Mouse (Mus musculus) gastrocnemius, postnatal 36 days (tissue): ENCODE results near the gene Tmprss3. TPM values are rescaled to one million over a fixed set of nuclear protein-coding genes. Genes with fewer than 3 reads are reported as not detected.

ENCODE experiments used
- DNase-seq, 2 experiments: peaks; one replicate each; pipeline ENCODE4 v3.0.0; 2022
- intact Hi-C: fragments of 180-260 bp; cut with DNase I; formaldehyde crosslinking; loops from one replicate; pipeline ENCODE4 v1.15.1; 2025
- total RNA-seq, 2 experiments: library from RNA; stranded (reverse); gene quantifications; 2 replicates each; pipeline ENCODE4 v1.2.3; 2021

Tmprss3 gene
- total RNA-seq, 2 experiments from 2014 or later = not detected

DNA sequence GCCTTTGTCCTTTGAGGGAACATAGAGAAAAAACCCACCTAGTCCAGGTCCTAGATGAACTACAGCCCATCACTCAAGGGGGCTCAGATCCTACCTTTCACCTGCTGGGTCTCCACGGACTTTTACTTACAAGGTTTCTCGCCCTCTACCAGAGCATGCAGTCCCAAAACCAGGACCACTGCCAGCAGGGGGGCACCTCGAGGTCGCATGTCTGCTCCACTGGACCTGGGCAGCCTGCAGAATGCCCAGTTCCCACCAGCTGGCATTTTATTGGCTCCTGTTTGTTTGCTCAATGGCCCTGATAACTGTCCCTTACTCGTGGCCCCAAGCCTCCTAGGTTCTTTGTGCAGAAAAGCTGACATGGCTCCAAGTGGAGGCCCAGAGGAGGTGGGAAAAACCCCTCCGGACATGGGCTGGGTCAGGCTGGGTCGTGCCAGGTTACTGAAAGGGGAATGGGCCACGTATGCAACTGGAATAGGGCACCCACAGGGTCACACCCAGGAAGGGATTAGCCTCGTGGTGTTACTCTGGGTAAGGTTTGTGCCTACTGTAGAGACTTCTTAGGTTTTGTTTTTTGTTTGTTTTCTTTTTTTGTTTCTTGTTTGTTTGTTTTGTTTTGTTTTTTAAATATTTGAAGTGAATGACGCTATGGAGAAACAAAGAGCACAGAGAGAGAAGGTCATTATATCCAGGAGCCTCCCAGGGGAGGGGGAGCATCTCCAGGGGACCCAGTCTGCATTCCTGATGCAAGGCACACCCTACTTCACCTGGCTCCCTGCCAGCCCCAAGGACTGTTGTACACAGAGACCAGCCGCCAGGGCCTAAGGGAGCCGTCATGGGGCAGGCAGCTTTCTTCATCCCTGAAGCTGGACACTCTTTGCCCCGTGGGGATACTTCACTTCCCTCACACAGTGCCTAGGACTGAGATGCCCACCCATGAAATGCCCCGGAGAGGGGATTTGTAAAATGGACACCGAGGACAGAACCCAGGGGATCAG, 54.4 kb downstream of the Tmprss3 start, which contains the start of gene Tff2:
Tff2 (minus strand) TSS at position 243 of the 998 bp plus-strand sequence.
- no peak for DNase-seq
- intact Hi-C loops = no loop called here

DNA sequence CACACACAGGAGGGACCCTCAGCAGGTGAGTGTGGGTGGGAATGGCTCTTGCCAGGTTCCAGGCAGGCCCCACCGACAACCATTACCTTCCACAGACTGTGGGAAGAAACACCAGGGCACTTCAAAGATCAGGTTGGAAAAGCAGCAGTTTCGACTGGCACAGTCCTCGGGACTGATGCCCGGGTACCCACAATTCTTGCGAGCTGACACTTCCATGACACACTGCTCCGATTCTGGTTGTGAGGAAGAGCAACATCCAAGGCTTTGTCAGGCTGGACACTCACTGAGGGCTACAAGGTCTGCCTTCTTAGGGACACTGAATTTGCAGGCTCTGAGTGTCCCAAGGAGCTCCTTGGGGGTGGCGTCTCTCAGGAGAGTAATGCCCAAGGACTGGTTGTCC, 56.7 kb downstream of the Tmprss3 start:
- DNase-seq = no peak
- intact Hi-C loops = no loop called here

DNA sequence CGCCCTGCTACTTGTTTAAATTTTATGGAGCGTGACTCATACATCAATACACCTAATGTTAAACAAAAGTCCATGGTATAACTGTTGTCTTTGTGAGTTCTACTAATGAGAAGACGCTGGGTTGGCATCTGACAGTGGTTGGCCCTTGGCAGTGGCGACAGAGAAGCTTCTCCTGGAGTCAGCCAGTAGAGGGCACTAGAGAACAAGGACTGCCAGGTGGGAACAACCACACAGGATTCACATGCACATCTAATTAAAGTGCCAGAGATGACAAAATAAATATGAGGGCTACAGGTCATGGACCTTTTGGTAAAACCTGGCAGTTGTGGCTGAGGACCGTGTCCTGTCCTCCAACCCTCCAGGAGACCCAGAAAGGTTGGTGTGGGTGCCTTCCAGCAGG, 60.4 kb downstream of the Tmprss3 start:
- peak in 1 of 2 experiments; percentile 17 for DNase-seq
- intact Hi-C loops = loop anchor here (1.0 to 10.0 kb wide), 4 partner anchors 49 to 206 kb away; no protein-coding TSS in a partner anchor

DNA sequence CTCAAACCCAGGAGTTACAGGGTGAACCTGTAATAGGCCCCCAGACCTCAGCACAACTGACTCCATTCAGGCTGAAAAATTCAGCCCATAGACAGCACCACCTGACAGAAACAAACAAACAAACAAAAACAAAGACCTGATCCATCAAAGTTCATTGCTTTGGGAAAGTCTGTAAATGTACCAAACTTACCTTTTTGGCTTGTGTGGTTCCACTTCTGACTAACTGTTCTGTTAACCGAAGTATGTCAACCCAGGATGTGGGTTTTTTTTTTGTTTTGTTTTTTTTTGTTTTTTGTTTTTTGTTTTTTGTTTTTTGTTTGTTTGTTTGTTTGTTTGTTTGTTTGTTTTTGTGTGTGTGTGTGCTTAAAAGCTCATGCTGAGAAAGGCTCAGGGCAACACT, 62.0 kb downstream of the Tmprss3 start:
- intact Hi-C loops = loop anchor here (5.0 to 10.0 kb wide), 2 partner anchors 160 to 208 kb away; no protein-coding TSS in a partner anchor

DNA sequence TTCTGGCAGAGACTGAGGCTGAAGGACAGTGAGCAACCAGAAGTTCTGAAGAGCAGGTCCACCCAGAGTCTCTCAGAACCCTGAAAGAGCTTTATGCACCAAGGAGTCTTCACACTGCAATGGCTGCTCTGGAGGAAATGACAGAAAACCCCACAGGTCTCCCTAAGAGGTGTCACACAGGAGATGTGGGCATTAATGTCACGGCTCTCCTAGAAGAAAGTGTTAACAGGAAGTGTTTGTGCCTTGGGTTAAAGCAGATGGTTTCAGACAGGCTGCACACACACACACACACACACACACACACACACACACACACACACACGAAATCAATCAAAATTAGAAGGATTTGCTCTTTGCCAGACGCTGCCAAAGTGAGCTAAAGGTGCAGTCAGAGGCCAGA, 62.5 kb downstream of the Tmprss3 start:
- intact Hi-C loops = loop anchor here (5.0 to 10.0 kb wide), 2 partner anchors 161 to 209 kb away; no protein-coding TSS in a partner anchor
- DNase-seq = no peak

More for the DNA sequence above, 62.0 kb downstream of the Tmprss3 start:
- no peak for DNase-seq

DNA sequence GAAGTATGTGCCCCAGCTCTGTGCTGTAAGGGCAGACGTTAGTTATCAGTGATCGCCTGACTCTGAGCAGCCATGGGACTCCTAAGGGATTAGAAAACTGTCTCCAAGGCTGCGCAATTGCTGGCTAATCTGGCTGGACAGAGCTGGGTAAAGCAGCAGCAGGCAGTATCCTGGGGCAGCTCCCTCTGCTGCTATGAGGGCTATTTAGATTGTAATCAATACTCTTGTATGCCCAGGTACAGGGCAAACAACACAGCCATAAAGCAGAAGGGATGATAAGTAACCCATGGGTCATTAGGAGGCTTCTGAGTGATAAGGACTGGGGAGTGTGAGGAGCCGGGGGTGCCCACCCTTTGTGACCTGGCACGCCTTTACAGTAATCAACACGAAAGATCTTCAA, 63.9 kb downstream of the Tmprss3 start:
- DNase-seq = no peak
- intact Hi-C loops = loop anchor here (5.0 to 10.0 kb wide), 2 partner anchors 162 to 210 kb away; no protein-coding TSS in a partner anchor

DNA sequence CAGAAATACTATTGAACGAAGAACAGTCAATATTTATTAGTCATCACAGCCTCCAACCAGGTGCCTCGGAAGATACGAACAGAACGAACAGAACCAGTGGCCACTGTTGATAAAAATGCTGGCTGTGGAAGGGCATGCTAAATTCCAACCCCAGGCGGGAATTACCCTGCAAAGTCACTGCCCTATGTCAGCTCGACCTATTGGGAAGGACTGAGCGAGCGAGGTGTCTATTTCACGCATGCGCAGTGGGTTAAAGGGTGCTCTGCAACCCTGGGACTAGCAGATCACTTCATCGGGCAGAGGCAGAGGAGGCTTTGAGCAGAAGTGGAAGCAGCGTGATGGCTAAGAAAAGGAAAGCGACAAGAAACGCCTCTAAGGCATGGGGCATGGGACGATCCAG, 65.0 kb downstream of the Tmprss3 start:
- no peak for DNase-seq
- intact Hi-C loops = loop anchor here (10.0 kb wide), 1 partner anchor 211 kb away; no protein-coding TSS in a partner anchor

DNA sequence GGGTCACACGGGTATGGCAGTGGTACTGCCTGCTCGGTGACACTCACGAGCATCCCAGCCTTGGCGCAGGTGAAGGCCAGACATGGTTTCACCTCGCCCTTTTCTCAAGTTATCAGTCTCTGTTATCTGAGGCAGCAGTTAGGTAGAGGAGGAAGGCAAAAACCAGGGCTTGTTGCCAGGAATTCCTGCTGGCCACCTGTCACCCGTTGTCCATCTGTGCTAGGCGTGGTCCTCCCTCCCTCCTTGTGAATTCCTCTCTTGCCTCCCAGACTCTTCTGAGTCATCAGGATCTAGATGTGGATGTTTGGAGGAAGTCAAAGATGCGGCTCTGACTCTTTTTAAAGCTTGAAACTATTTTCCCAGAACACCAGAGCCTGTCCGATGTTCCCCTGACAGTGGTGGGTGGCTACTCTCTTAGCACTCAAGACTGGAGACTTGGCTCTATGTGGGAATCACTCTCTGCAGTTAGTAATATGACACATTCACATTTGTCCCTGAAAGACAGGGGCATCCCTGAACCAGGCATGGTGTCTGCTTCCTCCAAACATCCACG, 67.4 kb downstream of the Tmprss3 start:
- DNase-seq = no peak
- intact Hi-C loops = loop anchor here (10.0 kb wide), 1 partner anchor 213 kb away; no protein-coding TSS in a partner anchor

DNA sequence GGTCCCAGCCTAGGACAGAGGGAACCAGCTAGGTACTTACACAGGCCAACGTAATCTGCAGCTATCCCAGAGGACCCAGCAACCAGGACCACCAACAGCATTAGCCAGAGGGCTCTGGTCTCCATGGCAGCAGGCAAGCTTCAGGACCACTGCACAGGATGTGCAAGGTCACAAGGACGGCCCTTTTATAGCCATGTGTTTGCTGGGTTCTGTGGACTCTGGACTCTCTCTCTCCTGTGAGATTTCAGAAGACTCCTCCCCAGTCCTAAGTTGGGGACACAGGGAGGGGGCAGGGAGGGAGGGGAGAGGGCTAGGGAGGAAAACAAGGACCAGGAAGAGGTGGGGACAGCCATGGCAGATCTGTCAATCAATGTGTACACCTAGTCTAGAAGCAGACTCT, 69.3 kb downstream of the Tmprss3 start, which contains the start of gene Tff3:
Tff3 (minus strand) TSS at position 195 of the 400 bp plus-strand sequence.
- intact Hi-C loops = no loop called here
- DNase-seq = no peak

Other genes with a start within 250 kb of the Tmprss3 start
- not detected for gene Umodl1, start 244.3 kb downstream of the Tmprss3 start, total RNA-seq
- gene Abcg1, start 141.3 kb downstream of the Tmprss3 start, total RNA-seq = 1 to 10 TPM; 1.7 to 2.3 TPM
- gene Tff3, start 69.3 kb downstream of the Tmprss3 start, total RNA-seq = not detected
- not detected for gene Tff2, start 54.7 kb downstream of the Tmprss3 start, total RNA-seq
- not detected for gene Tff1, start 33.7 kb downstream of the Tmprss3 start, total RNA-seq
- under 1 TPM in 1 of 2 experiments, not detected in 1; 0.41 TPM for gene Ubash3a, start 8.9 kb upstream of the Tmprss3 start, total RNA-seq
- 1 to 10 TPM; 7.7 to 8.6 TPM for gene Rsph1, start 78.4 kb upstream of the Tmprss3 start, total RNA-seq
- gene Slc37a1, start 87.8 kb upstream of the Tmprss3 start, total RNA-seq = 1 to 10 TPM; 3.3 to 3.6 TPM
- 1 to 10 TPM; 1.5 to 2.5 TPM for gene Pde9a, start 187.2 kb upstream of the Tmprss3 start, total RNA-seq